Mouse (Mus musculus) adrenal gland, postnatal 25 days (tissue): ENCODE results near the gene Tulp1. TPM values are rescaled to one million over a fixed set of nuclear protein-coding genes. Genes with fewer than 3 reads are reported as not detected.
"Not testable (repeated sequence)": the region's sequence is repeated elsewhere in the genome, so short reads cannot be mapped to it uniquely, and the experiment has no call there.

Experiments
- DNase-seq: peaks from one replicate; pipeline ENCODE4 v3.0.0; 2021; ENCODE audit warnings: mixed read lengths
- long read RNA-seq: library from polyadenylated mRNA; stranded (forward); transcript quantifications from one replicate; pipeline ENCODE4 v2.0.0, GENCODE M21; 2021
- total RNA-seq: library from RNA; stranded (reverse); gene quantifications from 2 replicates; pipeline ENCODE4 v1.2.3, GENCODE M21; 2021

Tulp1 gene
- total RNA-seq, result not detected in 2 replicates
- long read RNA-seq, result 0 reads

DNA sequence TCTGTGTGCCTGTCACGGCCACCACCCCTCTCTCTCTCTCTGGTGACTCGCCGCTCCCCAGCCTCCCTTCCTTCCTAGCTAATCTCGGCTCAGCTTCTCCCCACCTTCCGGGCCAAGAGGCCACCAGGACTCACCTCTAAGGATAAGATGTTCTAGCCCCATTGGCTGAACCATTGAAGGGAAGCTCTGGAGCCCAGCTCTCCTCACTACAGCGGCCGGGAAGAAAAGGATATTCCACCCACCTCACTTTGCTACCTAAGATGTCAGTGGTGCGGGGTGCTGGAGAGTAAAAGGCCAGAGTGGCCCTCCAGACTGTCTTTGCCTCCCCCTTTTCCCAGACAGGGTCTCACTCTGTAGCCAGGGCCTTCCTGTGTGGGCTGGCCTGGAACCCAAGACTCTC is at the start of gene Tulp1:
Tulp1 (minus strand) TSS at position 101 of the 400 bp plus-strand sequence.
- DNase-seq, result no peak

DNA sequence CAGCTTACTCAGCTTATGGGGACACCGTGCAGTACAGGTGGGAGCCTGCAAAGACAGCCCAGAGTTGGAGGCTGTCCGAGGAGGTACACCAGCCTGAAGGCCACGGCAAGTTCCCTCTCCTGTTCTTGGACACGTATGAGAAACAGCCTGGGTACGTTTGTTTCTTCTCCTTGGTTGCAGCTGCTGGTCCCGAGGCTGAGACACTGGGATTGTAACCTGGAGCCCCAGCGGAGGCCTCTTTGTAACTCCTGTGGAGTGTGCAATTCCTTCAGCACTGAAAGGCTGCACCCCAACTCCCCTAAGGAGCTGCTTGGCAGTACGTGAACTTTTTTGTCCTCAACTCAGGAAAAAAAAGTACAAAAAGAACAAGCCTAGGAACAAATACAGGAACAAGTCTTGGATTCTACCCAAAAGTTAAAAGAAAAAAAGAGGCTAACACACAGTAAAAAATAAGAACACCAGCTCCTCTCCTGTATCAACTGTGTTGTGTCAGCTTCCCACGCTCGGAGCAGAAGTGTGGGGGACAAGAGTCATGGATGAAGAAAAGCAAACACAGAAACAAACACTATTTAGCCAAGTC is 46.4 kb upstream of the Tulp1 start:
- no peak for DNase-seq

DNA sequence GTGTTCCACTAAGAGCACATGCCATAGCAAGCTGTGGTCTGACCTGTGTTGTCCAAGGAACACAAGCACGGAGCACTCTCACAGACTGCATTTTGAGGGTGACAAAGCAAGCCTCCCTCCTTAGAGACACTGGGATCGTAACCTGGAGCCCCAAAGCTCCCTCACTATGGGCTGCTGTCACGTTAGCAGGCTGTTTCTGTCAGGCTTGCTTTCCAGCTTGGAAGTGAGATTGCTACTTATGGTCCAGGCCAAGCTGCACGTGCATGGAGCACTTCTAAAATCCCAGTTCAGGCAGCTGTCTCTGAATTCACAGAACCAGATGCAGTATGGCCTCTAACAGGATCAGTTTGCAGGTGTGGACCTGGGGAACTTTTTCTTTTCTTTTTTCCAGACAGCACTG is 45.7 kb upstream of the Tulp1 start:
- no peak for DNase-seq

DNA sequence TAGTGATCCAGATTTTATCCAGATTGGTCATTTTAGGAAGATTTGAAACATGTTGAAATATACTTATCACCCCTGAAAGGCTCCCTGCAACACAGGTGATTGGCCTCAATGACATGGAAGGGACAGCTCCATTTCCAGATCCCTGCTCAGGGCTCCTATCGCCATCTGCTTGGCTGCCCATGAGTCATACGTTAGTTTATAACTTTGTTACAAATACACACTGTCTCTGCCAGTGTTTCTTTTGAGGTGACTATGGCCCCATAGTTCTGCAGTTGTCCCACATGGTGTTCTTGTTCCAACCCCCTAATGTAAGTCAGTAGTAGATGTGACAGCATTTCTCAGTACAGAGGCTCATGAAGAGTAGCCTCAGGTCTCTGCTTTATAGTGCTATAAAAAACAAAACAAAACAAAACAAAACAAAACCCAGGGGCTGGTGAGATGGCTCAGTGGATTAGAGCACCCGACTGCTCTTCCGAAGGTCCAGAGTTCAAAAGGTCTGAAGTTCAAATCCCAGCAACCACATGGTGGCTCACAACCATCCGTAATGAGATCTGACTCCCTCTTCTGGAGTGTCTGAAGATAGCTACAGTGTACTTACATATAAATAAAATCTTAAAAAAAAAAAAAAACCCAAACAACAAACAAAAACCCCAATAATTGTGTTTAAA is 43.4 kb upstream of the Tulp1 start:
- DNase-seq, result no peak

DNA sequence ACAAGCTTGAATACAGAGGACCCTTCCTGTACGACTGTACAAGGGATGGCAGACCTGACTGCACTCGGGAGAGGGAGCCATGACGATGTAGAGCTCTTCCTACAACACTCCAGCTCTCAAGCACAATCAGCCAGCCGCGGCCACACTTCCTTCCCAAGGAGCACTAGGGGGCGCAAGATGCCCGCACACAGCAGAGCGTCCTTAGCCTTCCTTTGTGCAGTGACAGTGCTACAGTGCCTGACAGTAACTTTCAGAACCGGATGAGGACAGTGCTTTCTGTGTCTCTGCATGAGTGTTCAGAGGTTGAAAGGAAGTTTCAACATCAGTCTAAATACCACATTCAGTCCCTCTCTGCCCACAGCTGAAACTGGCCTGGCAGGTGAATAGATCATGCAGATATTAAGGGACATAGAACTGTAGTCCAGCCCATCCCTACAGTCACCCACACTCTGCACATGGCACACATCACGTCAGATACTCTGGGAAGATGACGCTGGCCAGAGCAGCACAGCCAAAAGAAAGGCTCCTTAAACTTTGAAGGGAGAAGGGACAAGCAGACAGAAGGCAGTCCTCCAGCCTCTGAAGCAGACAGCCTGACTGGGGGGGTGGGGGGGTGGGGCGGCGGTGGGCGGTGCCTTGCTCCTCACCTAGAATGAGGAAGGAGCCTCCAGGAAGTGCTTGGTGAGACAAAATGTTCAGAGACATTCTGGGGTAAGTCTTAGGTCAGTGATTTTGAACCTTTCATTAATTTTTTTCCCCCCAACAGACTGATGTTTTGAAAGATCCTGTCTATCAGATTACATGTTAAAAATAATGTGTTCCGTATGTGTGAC is 42.6 kb upstream of the Tulp1 start:
- DNase-seq, result peak; percentile 79

DNA sequence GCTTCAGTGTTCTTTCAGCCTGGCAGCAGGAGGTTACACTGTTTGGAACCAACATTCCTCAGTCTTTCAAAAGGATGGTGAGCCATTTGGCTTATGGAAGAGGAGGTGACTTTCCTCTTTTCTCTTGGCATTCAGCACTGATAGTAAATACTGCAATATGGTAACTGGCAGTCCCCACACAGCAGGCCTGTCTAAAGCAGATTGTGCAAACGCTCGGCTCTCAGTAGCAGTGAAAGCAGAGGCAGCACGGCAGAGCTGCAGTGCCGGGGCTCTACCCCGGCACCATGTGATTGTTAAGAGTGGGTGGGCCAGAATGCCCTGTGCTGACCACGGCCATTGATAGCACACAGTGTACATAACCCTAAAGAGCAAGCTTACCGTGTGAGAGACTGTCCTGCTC is 41.4 kb upstream of the Tulp1 start:
- no peak for DNase-seq

DNA sequence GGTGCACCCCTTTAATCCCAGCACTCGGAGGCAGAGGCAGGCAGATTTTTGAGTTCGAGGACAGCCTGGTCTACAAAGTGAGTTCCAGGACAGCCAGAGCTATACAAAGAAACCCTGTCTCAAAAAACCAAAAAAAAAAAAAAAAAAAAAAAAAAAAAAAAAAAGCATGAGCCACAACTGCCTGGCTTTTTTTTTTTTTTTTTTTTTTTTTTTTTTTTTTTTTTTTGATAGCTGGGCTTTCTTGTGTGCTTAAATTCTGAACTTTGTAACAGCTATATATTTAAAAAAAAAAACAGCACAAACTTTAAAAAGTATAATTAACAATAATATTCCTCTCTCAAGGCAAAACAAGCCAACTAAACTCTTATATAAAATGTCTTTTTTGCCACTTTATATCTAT is 39.7 kb upstream of the Tulp1 start:
- DNase-seq, result not testable (repeated sequence)

DNA sequence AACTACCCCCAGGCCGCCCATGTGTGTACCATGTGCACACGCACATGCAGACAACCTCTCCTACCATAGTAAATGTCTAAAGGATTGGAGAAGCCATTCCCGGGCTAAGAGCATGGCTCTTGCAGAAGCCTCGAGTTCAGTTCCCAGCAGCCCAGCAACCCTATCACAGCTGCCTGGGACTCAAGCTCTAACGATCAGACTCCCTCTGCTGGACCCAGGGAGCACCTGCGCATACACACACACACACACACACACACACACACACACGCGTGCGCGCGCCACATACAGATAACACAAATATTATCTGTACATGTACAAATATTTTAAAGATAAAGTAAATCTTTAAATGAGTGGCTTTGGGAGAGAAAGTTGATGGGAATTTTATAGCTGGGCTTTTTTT is 39.3 kb upstream of the Tulp1 start:
- no peak for DNase-seq

DNA sequence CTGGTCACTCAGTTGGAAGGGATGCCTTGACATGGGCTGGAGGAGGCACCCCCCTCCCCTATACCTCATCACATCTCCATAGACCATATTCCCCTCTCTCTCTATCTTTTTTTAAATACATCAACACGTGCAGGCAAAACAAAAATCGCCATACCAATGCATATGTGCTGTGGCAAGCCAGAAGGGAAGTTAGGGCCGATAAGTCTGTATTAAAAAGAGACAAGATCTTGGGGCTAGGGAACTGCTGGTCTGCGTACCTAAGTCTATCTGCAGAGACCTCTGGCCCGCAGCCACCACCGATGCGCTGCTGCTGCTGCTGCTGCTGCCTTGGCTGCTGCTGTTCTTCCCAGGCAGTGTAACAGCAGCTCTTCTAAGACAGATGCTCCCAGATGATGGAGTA is 30.0 kb upstream of the Tulp1 start:
- DNase-seq, result no peak

DNA sequence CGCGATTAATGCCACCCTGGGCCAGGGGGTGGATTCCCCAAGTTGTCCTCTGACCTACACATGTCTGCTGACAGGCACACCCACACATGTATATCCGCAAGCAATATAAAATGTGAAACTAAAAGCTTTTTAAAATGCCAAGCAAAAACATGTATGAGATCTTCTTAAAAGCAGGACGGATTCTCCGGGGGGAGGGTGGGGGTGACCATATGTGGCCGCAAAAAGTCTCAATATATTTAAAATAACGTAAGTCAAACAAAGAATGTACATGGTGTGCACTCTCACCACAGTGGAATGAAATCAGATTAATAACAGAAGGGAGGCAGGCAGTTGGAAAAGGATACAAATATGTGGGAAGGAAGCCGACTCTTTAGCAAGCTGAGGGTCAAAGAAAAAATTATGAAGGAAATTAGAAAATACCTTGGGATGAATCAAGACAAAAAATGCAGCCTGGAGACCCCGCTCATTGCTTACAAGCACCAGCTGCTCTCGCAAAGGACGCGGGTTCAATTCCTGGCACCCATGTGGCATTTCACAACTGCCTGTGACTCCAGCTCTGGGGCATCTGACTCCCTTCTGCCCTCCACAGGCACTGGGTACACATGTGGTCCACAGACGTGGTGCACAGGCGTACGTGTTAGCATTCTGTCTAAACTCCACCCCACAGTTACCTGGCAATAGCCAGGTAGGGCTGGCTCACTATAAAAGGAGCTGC is 29.2 kb upstream of the Tulp1 start:
- no peak for DNase-seq

DNA sequence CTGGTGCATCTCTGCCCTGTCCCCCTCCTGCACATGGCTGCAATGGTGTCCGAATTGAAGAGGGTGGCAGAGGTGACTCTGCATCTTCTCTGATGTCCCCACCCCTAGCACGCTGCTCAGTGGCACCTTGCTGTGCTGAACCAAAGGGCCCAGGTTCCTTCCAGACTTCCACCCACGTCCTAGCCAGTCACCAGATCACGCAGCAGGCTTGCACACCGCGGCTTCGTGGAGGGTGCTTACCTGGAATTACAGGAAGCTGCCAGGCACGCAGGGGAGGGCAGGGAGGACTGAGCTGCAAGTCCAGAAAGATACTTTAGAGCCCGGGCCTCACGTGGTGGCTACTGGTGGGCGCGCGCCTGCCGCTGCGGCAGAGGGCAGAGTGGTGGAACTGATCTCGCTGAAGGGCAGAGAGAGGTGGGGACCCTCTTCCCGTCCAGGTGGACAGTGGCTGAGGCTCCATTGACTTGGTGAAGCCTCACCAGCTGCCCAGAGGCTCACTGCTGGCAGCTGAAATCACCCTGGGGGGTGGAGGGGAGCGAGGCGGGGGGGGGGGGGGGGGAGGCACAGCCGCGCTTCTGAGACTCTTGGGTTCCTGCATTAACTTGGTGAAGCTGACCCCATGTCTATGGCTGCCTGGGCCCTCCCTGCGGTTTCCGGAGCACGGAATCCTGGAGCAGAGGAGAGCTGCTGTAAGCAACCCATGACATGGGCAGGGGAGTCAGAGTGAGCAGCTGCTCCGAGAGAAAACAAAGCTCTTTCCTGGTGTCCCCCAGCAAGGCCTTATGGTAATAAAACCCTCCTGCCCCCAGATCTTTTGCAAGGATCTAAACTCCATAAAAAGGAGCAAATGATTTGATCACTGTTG is 26.8 kb upstream of the Tulp1 start:
- DNase-seq, result no peak

DNA sequence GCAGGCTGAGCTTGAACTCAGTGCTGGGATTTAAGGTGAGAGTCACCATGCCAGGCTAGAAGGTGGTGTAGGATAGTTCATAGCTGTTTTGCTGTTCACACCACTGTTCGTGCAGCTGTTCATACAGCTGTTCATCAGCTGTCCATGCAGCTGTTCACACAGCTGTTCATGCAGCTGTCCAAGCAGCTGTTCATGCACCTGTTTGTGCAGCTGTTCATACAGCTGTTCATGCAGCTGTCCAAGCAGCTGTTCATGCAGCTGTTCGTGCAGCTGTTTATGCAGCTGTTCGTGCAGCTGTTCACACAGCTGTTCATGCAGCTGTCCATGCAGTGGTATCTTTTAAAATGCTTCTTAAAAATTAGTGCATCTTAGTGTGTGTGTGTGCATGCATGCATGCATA is 23.5 kb upstream of the Tulp1 start:
- no peak for DNase-seq

DNA sequence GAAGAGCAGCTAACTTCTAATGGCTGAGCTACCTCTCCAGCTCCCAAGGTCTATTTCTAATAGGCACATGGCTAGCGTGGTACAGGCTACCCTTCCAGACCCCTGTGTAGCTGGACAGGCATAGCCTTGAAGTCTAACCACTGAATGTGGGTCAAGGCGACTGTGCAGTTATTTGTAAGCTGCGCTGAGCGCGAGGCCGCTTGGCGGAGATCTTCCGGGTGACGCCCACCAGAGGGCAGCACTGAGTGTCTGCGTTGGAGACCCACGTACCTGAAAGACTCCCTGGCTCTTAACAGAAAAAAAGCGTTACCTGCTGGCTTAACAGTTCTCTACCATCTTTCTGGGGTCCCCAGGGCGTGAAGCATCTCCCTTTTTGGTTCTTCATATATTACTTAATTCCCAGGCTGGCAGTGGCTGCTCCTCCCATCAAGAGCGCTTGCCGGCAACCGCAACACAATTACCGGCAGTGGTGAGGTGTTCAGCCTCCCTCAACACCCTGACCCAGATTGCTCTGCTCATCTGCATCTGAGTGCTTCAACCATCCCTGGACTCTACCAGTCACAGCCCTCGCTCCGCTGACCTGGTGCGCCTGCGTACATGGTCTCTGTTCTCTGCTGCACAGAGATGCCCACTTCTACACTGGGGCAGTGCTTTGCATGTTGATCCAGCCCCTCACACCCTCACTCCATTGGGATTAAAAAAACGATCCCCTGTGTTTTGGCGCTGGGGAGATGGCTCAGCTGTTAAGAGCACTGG is 21.3 kb upstream of the Tulp1 start:
- DNase-seq, result peak; percentile 88

DNA sequence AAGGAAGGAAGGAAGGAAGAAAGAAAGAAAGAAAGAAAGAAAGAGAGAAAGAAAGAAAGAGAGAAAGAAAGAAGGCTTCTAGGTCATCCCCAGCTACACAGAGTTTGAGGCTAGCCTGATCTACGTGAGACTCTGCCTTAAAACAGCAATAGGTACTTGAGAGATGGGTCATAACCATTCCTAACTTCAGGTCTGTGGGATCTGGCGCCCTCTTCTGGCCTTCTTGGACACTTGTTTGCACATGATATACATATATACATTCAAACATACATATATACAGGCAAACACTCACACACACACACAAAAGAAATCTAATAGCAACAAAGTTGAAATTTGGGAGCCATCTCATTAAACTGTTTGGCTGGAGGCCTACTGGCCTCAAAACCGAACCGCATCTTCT is 19.3 kb upstream of the Tulp1 start:
- peak; percentile 52 for DNase-seq

DNA sequence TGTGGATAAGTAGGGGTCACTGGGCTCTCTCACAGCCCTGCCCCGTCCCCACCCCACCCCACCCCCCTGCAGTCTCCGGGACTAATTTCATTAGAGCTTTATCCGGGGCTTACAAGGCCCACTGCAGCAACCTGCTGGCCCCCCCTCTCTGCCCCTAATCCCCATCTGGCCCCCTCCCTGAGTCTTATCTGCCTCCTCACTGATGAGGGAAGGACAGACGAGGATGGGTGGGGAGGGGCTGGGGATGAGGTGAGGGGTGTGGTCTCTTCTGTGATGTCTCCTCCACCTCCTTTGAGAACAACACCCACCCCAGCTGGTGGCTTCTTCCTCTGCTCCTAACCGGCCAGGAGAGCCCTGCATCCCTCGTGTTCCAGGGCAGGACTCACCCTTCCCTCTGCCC is 15.2 kb upstream of the Tulp1 start:
- DNase-seq, result no peak

DNA sequence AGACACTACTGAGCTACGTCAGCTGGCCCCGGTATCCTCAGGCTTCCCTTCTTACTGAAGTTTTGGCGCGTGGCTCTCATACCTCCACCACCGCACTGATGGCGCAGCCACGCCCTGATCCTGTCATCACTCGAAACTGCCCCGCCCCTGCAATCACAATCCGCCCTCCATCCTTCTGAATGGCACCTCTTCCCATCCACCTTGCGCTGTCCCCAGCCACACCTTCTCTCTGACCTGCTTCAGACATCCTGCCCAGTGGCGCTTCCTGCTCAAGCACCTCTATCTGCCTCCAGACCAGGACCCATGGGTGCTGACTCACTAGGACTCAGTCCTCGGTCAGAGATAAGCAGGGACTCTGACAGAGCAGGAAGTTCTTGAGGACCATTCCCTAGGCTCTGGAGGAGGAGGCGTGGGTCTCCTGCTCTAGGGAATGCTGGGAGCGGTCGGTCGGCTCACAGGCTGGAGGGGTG is 10.6 kb upstream of the Tulp1 start:
- no peak for DNase-seq

DNA sequence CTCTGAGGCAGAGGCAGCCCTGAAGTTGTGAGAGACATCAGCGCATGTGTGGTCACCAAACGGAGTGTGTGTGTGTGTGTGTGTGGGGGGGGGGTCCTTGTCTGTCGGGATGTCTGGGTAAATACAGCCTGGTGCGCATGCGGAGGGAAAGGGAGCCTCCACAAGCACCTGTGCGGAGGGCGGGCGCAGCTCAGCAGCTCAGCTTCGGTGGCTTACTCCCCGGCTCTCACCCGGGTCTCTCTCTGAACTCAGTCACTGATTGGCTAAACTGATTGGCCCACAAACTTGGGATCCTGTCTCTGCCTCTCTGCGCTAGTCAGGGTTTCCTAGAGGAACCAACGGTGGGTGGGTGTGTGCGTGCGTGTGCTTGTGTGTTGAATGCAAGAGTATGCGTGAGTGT is 9.5 kb upstream of the Tulp1 start:
- no peak for DNase-seq

DNA sequence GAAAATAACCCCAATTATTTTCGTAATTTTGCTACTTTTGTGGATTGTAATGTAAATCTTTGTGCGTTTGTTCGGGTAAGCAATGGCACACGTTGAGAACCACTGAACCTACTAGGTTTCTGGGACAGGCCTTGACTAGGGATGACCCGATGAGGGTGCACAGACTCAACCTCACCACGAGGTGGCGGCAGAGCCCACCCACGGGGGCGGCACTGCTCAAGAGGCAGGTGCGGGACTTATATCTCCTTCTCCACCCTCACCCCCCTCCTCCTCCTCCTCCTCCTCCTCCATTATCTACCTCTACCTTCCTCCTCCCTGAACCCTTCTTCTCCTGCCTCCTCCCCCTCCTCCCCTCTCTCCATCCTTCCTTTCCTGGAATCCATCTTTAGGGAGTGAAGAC is 8.8 kb upstream of the Tulp1 start:
- DNase-seq, result peak; percentile 67

DNA sequence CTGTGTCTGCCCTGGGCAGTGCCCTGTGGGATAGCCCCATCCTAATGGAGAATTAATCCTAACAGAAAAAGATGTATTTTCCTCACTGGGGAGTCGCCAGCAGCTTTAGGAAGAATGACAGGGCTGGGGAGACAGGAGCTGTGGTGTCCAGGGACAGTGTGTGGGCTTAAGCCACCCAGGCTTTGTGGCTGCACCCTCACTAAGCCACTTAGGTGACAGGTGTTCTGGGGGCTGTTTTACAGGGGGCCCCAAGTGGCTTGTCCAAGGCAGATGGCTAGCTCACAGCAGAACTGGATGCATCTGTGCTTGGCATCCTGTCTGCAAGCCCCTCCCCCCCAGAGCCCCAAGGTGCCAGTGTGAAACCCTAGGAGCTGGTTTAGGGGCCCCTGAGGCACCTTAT is 6.9 kb upstream of the Tulp1 start:
- no peak for DNase-seq

DNA sequence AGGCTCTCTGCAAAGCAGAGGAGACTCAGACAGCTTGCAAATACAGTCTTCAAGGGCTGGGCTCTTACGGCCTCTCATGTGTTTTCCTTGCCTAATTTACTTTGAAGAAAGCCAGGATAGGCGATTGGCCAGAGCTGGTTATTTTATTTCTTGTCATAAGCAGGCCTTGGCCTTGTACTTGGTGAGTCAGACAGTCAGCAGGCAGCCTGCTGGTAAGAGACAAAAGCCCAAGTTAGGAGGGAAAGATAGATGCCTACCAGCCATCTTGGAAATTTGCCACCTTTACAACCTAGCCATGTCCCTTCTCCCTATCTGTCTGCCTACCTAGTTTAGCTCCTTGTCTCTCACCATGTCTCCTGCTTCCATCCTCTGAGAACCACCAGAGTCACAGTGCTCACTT is 6.3 kb upstream of the Tulp1 start:
- no peak for DNase-seq

DNA sequence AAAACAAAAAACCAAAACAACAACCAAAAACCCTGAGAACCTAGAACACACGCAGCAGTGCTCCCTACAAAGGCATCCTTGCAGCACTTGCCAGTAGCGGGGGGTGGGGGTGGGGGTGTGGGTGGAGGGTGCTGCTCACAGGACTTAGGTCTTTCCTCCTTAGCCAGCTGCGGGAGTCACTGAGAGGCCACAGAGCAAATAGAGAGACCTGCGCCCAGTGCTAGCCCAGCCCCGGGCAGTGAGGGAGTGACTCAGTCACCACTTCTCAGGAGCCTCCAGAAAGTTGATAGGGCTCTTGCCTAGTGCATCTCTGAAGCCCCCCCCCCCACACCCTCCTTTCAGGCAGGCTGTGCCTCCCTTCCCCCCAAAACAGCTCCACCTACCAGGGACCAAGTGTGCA is 4.0 kb upstream of the Tulp1 start:
- no peak for DNase-seq
